Mouse (Mus musculus) c-Kit-positive CD71-positive TER-119-positive erythroid progenitor cells, embryonic 14.5 days (primary cell): Measurements from ENCODE around the gene Crbn.

Experiments used
- DNase-seq: peaks from one replicate; pipeline ENCODE4 v3.0.0-alpha.2; 2013; ENCODE audit warnings: low spot score

Gene Crbn

GRCm38 (mm10) chr6:106765892-106766291 lies 34.0 kb downstream of the Crbn start:
- no peak for DNase-seq

GRCm38 (mm10) chr6:106761486-106761885 lies 38.4 kb downstream of the Crbn start:
- no peak for DNase-seq

GRCm38 (mm10) chr6:106760473-106761218 lies 39.2 kb downstream of the Crbn start:
- DNase-seq: no peak

- DNase-seq: no peak
Observed at GRCm38 (mm10) chr6:106758299-106758698, 41.6 kb downstream of the Crbn start.

- no peak for DNase-seq
Observed at GRCm38 (mm10) chr6:106750291-106750690, 49.6 kb downstream of the Crbn start.

GRCm38 (mm10) chr6:106748887-106749388 lies 50.9 kb downstream of the Crbn start, which contains the start of gene Il5ra:
Il5ra (minus strand) TSS chr6:106749037.
- no peak for DNase-seq

- DNase-seq: no peak
Observed at GRCm38 (mm10) chr6:106747804-106748203, 52.1 kb downstream of the Crbn start.

GRCm38 (mm10) chr6:106747251-106747650 lies 52.6 kb downstream of the Crbn start:
- DNase-seq: no peak

GRCm38 (mm10) chr6:106745673-106746394 lies 54.0 kb downstream of the Crbn start:
- no peak for DNase-seq

GRCm38 (mm10) chr6:106743556-106744233 lies 56.2 kb downstream of the Crbn start:
- no peak for DNase-seq

GRCm38 (mm10) chr6:106740244-106740825 lies 59.5 kb downstream of the Crbn start:
- no peak for DNase-seq

GRCm38 (mm10) chr6:106738229-106738628 lies 61.6 kb downstream of the Crbn start:
- no peak for DNase-seq

GRCm38 (mm10) chr6:106732563-106732962 lies 67.3 kb downstream of the Crbn start:
- no peak for DNase-seq
